Mouse (Mus musculus): ENCODE data around the gene Esrrb. TPM values are rescaled to one million over a fixed set of nuclear protein-coding genes. Genes with fewer than 3 reads are reported as not detected.

Gene Esrrb
- polyA plus RNA-seq, 1 experiment from 2014 or later: 0.77 TPM

Other genes with a start within 250 kb of the Esrrb start
- 14.7 and 16.4 TPM in 2 replicates for gene Gpatch2l, start 119.3 kb upstream of the Esrrb start, polyA plus RNA-seq (2015; fragmentation: Nextera tagmentation; extraction: Ambion mirVana)